Mouse (Mus musculus): ENCODE results near the gene Nek7.

Nek7 gene

GRCm38 (mm10) chr1:138507014-138507413 lies 112.9 kb downstream of the Nek7 start:
- peak; percentile 74 for DNase-seq

- no peak for DNase-seq
Observed at GRCm38 (mm10) chr1:138504228-138504627, 115.7 kb downstream of the Nek7 start.

GRCm38 (mm10) chr1:138500691-138501090 lies 119.2 kb downstream of the Nek7 start:
- DNase-seq = no peak

GRCm38 (mm10) chr1:138500155-138500554 lies 119.8 kb downstream of the Nek7 start:
- DNase-seq = no peak

- no peak for DNase-seq
Observed at GRCm38 (mm10) chr1:138499461-138499860, 120.5 kb downstream of the Nek7 start.

GRCm38 (mm10) chr1:138491382-138492097 lies 128.4 kb downstream of the Nek7 start:
- no peak for DNase-seq

- peak; percentile 32 for DNase-seq
Observed at GRCm38 (mm10) chr1:138487569-138487968, 132.4 kb downstream of the Nek7 start.

- DNase-seq = no peak
Observed at GRCm38 (mm10) chr1:138480694-138481093, 139.2 kb downstream of the Nek7 start.

- DNase-seq = no peak
Observed at GRCm38 (mm10) chr1:138465352-138465751, 154.6 kb downstream of the Nek7 start.

GRCm38 (mm10) chr1:138461425-138461824 lies 158.5 kb downstream of the Nek7 start:
- DNase-seq = no peak

- DNase-seq = no peak
Observed at GRCm38 (mm10) chr1:138449476-138449851, 170.5 kb downstream of the Nek7 start.

- DNase-seq = no peak
Observed at GRCm38 (mm10) chr1:138448635-138449475, 171.1 kb downstream of the Nek7 start.

- DNase-seq = no peak
Observed at GRCm38 (mm10) chr1:138446846-138447245, 173.1 kb downstream of the Nek7 start.
